Mouse (Mus musculus) small intestine, adult 2 months (tissue): Measurements from ENCODE around the gene Slc43a2.
A peak's percentile ranks its signal among the peaks of the same experiment; 100 is the strongest.

Experiments
- CTCF ChIP-seq: fragments of 200-500 bp; IDR thresholded peaks from 2 replicates; pipeline ENCODE4 v1.5.1; 2012; ENCODE audit warnings: low read depth, mild to moderate bottlenecking, control low read depth, inconsistent platforms, low read length, moderate library complexity, mixed read lengths; ENCODE audit not compliant: insufficient replicate concordance, insufficient read length; ENCODE audit errors: extremely low read depth
- POLR2A ChIP-seq: fragments of 200-500 bp; IDR thresholded peaks from 2 replicates; pipeline ENCODE4 v1.6.1; 2012; ENCODE audit warnings: low read depth, mild to moderate bottlenecking, control low read depth, inconsistent platforms, low read length, moderate library complexity

- no peak for TF ChIP-seq CTCF
- peak; percentile 75 for TF ChIP-seq POLR2A
Measured at GRCm38 (mm10) chr11:75531469-75532242, at the start of gene Slc43a2.
